Mouse (Mus musculus) right cerebral cortex, postnatal 10 days (tissue): Measurements from ENCODE around the gene Pdcd1lg2.

Experiments used
- DNase-seq, 2 experiments: peaks; one replicate each; pipeline ENCODE4 v3.0.0; 2021; ENCODE audit warnings: low spot score in 2 of 2

Pdcd1lg2 gene

GRCm38 (mm10) chr19:29469686-29470254 lies 59.1 kb downstream of the Pdcd1lg2 start:
- DNase-seq: no peak

GRCm38 (mm10) chr19:29470652-29471051 lies 59.9 kb downstream of the Pdcd1lg2 start:
- DNase-seq: peak; percentile 39 to 42

DNA sequence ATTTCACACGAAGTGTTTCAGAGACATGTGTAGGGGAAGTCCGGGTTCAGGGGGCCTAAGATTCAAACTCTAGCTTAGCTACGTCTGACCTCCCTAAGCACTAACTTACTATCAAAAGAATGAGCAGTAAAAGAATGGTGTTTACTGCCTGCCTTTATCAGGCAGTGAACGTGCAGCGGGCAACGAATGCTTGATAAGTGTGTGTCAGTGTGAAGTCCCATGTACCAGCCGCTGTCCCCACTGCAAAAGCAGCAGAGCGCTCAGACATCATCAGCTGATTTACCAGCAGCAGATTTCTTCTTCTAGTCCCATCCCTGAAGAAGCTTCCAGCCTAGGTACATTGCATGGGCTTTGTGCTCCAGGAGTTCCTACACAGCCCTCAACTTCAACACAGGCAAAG lies 61.7 kb downstream of the Pdcd1lg2 start:
- DNase-seq: no peak

GRCm38 (mm10) chr19:29472946-29473345 lies 62.2 kb downstream of the Pdcd1lg2 start:
- DNase-seq: no peak

DNA sequence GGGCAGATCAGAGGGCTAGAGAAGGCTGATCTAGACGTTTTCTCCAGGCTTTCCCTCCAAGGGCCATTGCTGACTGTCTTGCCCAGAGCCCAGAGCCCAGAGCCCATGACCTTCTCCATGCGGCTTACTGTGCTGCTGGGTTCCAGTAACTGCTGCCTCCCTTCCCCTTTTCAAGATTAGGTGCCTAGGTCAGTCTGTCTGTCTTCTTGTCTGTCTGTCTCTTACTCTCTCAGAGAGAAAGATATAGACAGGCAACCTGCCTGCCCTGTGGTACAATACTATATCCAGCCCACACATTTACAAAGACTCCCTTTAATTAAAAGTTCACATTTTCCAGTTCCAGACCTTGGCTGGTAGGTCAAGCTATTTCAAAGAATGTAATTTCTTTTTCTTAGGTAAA lies 64.1 kb downstream of the Pdcd1lg2 start:
- no peak for DNase-seq

DNA sequence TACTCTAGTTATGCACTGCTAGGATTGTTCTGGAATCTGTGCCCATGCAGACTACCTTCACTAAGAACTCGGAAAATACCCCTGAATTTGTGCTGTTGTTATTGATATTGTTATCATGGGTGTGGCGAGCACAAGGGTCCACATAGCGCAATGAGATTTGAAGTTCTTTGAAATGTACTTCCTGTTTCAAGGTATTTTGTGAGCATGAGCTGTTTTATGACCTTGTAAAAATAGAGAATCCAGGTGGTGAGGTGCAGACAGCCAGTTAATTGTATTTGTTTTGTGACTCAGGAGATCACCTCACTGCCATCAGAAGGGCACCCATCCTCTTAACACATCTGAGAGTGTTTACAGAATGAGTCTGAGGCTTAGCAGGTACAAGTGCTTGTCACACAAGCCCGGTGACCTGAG lies 64.5 kb downstream of the Pdcd1lg2 start:
- DNase-seq: no peak

DNA sequence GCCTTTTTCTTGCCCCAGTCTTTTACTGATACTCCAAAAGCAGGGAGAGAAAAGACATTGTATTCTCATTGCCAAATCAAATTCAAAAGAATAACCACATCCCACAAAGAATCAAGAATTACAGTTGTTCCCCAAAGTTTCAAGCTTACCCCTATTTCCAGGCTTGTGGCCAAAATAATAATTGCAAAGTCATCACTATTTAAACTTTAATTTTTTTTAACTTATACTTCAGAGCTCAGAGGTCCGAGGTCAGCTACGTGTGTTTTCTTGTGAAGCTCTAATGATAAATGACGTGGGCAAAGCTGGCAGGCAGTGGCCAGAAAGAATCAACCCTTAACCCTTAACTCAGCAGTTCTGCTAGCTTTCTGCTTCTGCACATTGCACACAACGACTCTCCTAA lies 67.9 kb downstream of the Pdcd1lg2 start:
- DNase-seq: no peak

GRCm38 (mm10) chr19:29481578-29481977 lies 70.9 kb downstream of the Pdcd1lg2 start:
- DNase-seq: no peak

DNA sequence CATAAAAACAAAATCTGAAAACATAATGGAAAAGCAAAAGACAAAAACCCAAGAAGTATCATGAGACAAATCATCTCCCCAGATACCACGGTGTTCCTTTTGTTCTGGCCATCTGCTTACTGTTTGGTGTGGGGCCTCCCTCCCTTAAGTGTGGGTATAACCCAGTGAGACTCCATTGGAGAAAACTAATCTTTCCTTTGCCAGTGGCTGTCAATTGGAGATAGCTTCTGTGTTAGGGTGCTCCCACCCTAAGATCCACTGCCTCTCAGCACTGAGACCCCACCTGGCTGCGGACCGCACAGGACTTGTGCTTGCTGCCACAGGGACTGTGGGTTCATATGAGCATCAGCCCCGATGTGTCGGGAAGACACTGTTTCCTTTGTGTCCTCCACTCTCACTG lies 71.4 kb downstream of the Pdcd1lg2 start:
- DNase-seq: no peak

DNA sequence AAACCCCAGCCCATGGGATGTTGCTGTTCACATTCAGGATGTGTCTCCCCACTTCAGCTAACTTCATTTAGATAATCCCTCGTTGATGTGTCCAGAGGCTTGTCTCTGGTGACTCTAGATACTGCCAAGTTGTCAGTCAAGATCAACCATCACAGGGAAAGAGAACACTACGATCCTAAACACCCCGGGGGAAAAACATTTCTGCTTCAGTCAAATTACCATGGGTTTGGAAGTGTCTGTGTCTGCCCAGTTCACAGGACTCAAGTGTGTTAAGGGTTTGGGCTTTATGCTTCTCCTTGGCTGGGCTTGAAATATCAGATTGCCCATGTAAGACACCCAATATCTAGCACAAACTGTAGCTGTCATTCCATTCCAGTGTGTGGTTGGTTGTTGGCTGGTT lies 71.9 kb downstream of the Pdcd1lg2 start:
- DNase-seq: no peak

- DNase-seq: no peak
Observed at GRCm38 (mm10) chr19:29483386-29483785, 72.7 kb downstream of the Pdcd1lg2 start.

- no peak for DNase-seq
Observed at GRCm38 (mm10) chr19:29484537-29484936, 73.8 kb downstream of the Pdcd1lg2 start.

GRCm38 (mm10) chr19:29485257-29485948 lies 74.7 kb downstream of the Pdcd1lg2 start:
- no peak for DNase-seq

DNA sequence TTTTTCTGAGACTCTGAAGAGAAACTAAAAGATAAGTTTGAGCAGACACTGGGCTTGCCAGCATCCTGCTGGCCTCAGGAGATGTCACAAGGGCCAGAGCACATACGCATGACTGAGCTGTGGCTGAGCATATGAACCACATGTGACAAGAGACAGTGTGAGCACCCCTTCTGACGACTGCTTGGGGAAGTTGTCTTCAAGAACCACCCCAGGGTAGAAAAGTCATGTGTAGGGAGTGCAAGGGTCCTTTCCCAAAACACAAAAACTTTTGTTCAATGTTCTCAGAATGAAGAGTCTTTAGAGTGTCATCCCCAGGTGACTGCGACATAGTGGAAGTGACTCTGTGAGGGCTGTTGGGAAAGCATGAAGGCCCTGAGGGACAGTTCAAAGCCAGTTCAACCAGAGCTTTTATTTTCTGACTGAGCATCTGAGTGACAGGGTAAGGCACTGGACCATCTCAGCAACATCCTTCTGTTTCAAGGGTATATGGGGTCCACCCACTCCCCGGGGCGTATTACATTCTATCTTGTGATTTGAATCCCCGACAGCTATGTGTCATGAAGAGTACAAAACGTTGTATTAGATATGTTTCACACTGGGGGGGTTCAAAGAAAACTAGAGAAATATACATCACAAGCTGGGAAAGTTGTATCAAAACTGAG lies 76.0 kb downstream of the Pdcd1lg2 start:
- DNase-seq: no peak

GRCm38 (mm10) chr19:29487326-29488072 lies 76.8 kb downstream of the Pdcd1lg2 start:
- no peak for DNase-seq

DNA sequence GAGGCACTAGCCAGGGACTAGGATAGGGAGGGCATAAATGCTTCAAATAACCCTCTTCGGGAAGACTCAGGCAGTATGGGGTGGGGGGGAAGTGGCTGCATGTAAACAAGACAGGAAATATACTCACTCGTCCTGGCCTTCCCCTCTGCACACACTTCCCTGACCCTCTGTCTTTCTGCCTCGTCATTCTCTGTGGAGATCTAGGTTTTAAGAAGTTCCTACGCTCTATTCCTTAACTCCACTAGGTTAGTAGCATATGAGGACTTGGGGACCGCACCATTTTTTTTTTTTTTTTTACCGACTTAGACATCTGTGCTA lies 77.3 kb downstream of the Pdcd1lg2 start:
- no peak for DNase-seq

- no peak for DNase-seq
Observed at GRCm38 (mm10) chr19:29488420-29488819, 77.7 kb downstream of the Pdcd1lg2 start.

DNA sequence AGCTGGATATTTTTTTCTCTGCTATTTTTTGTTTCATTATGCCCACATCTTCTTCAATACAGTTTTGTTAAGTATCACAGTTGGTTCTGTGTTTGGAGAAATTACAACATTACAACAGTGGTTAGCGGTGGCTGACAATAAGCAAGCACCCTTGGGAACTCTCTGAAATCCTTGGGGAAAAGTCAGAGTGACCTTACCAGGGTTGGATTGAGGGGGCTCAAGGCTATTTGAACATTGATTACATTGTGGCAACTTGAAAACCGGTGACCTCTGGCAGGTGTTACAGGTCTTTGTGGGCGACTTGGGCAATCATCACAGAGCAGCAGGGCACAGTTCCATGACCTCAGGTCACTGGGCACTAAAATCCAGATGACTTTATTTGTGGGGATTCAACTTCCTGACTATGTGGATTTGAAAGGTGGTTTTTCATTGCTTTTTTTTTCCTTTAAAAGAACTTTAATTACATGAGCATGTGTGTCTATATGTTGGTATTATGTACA lies 79.1 kb downstream of the Pdcd1lg2 start:
- no peak for DNase-seq

GRCm38 (mm10) chr19:29491467-29491866 lies 80.7 kb downstream of the Pdcd1lg2 start:
- DNase-seq: no peak

- DNase-seq: no peak
Observed at GRCm38 (mm10) chr19:29494454-29494853, 83.7 kb downstream of the Pdcd1lg2 start.

- DNase-seq: no peak
Observed at GRCm38 (mm10) chr19:29496001-29496597, 85.4 kb downstream of the Pdcd1lg2 start.
